Mouse (Mus musculus) liver, adult 2 months (tissue): ENCODE results near the gene Gm37240.

Source experiments
- CTCF ChIP-seq: fragments of 200-500 bp; IDR thresholded peaks from 2 replicates; pipeline ENCODE4 v1.5.1; 2011; ENCODE audit warnings: low read depth, low read length, control low read depth
- POLR2A ChIP-seq: fragments of 200-500 bp; IDR thresholded peaks from 2 replicates; pipeline ENCODE4 v1.6.1; 2011; ENCODE audit warnings: low read length, control low read depth; ENCODE audit not compliant: insufficient read depth; ENCODE audit errors: extremely low read depth

GRCm38 (mm10) chr3:85202726-85203125, 684.6 kb downstream of the Gm37240 start:
- TF ChIP-seq CTCF = no peak
- no peak for TF ChIP-seq POLR2A
